Mouse (Mus musculus) left cerebral cortex, adult 9 months (tissue): ENCODE results near the gene Synrg.

Experiments
- DNase-seq, 2 experiments: peaks; one replicate each; pipeline ENCODE4 v3.0.0; 2022; ENCODE audit warnings: low spot score in 2 of 2

The Synrg gene

DNA sequence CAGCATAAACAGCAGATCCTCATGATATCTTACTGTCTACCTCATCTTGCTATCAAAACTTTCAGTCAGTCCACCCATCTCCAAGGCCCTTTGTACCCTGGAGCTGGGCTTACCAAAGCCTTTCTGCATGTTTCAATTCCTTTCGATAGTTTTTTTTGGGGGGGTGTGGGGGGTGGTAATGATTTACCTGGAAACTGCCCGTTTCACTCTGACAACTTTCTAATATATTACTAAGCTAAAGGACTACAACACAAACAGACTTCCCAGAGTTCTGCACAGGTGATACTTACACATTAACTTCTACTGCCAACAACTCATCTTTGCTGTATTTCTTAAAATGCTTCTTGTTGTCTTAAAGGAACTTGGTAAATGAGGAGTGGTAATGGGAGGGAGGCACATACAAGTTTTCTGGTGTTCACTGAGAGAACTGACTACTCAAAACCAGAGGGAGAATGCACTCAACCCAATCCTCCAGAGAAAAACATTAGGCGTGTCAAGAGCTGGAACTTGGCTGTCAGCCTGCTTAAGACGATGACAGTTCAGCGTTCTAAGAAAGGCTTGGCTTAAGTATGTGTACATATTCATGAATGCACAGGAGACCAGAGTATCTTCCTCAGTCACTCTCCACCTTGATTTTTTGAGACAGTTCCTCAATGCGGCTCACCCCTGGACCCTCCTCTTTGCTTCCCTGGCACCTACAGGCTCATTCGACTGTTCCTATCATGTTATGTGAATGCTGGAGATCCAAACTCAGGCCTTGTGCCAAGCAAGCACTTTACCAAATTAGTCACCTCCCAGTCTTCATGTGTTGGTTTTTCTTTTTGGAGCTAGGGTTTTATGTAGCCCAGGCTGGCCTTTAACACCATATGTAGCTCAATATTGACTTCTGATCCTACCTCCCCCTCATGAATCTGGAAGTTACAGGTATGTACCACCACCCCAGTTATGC is 109.9 kb downstream of the Synrg start:
- DNase-seq: peak in 1 of 2 experiments; percentile 45

DNA sequence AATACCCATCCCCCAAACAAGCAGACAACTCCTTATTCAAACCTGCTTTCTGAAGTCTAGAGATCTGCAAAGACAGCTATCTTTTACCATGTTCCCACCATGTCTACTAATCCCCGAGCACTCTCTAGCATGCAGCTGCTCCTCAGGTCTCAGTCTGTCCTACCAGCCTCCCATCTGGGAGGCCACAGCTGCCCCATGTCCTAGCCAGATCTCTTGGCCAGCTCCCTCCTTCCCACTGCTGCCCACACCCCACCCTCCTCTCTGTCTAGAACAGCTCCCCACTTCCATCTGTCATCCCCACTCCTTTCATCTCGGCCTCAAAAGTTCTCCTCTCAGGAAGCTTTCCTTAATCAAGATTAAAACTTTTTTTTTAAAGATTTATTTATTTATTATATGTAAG is 112.8 kb downstream of the Synrg start:
- DNase-seq: no peak

DNA sequence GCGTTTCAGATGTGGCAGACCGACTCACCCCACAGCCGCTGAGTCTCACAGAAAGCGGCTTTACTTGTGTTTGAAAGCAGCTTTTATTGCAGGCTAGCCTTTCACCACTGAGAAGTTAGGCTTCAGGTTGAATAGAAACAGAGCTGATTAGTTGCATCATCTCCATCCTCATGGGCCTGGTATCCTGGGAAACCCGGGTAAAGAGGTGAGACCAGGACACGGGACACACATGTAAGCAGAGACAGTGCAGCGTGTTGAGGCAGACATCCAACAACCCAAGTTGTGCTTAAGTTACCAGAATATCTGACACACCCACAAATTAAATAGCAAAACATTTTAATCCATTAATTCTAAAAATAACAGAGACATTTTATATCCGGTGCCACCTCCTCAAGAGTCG is 114.4 kb downstream of the Synrg start:
- DNase-seq: no peak

DNA sequence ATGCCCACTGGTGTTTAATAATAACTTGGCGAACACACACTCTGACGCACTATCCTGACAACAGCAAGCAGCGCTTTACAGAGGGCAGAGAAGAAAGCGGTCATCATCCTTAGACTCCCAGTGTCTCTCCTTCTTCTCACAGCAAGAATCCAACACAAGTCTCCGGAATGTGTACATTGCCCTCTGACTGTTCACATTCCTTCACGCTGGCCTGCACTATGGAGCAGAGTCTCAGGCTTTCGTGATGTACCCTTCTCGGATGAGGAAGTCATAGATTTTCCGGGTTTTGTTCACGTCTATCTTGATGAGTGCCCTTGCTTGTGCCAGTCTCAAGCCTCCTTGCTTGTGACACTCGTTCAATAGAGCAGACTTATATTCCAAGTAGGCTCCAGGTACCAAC is 115.1 kb downstream of the Synrg start:
- no peak for DNase-seq

DNA sequence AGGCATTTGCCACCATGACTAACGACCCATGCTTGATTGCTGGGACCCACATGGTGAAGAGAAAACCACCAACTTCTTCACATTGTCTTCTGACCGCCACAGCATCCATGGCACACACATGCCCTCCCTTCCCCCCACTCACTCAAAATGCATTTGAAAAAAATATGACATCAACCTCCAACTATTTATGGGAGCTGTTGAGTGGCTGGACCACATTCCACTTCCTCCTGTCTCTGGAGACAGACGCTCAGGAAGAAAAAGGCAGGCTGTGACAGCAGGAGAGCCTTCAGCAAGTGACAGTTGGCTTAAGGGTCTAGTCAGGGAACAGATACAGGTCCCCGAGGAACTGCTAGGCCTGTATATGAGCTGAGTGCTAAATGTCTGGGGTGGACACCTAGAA is 115.7 kb downstream of the Synrg start:
- no peak for DNase-seq

DNA sequence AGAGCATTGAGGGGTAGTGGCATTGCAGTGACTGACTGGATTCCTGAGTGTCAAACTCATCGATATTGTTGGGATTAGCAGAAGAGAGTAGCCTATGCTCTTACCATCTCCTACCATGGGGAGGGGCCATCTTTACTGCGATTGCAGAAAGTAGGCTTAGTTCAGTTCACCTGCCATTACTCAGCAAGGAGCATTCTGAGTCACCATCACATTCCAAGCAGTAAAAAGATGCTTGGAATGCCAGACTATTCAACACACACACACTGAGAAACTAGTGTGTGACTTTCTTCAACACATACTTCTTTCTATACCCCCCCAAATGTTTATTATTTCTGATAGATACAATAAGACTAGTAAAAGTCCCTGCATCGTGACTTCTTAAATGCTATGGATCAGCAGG is 116.1 kb downstream of the Synrg start:
- DNase-seq: no peak

DNA sequence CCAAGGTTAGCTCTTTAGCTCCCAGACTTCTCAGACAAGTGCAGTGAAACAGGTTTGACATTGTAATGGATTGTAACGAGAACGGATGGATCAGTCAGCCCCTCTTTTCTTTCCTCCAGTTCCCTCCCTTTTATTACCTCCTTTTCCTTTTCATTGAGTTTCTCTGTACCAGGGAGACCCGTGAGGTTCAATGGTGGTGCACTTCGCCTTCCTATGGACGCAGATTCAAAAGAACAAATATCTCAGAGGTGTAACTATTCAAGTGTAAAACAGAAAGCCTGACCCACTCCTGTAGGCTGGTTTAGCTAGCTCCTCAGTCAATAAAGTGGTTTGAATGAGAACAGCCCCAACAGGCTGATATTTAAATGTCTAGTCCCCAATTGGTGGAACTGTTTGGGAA is 117.7 kb downstream of the Synrg start:
- DNase-seq: no peak

DNA sequence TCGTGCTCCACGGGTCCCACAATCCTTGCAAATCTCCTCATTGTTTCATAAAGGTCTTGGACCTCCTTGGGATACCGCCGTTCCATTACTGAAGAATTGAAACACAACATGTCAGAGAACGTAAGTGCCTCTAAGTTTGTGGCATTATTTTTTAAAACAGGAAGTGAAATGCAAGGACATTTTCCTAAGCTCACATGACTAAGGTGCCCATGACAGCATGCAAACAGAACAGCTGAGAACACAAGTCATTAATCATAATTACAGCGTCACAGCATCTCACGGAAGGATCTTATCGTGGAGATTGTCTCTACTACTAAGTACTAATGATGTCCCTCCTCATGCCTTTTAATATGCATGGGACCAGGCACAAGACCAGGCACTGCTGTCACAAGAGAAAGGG is 126.3 kb downstream of the Synrg start:
- DNase-seq: no peak
